Mouse (Mus musculus) monocyte, adult 5-6 weeks (primary cell): Measurements from ENCODE around the gene Cers5. TPM values are rescaled to one million over a fixed set of nuclear protein-coding genes. Genes with fewer than 3 reads are reported as not detected.
"Not testable (repeated sequence)": the region's sequence is repeated elsewhere in the genome, so short reads cannot be mapped to it uniquely, and the experiment has no call there.

ENCODE experiments used
- ATAC-seq: fragments of 153-309, 156-312 bp; replicated peaks from 2 replicates; pipeline ENCODE4 v1.8.0; 2017; ENCODE audit warnings: mild to moderate bottlenecking; ENCODE audit not compliant: low TSS enrichment, insufficient number of reproducible peaks, severe bottlenecking, poor library complexity, low FRiP score
- total RNA-seq: library from RNA; stranded (forward); fragments of 200-1000, 200-491, 200-594 nt; gene quantifications from 3 replicates; pipeline ENCODE4 v1.2.3, GENCODE M21; 2017

Gene Cers5
- total RNA-seq, 1 experiment from 2014 or later = 57.5 TPM

DNA sequence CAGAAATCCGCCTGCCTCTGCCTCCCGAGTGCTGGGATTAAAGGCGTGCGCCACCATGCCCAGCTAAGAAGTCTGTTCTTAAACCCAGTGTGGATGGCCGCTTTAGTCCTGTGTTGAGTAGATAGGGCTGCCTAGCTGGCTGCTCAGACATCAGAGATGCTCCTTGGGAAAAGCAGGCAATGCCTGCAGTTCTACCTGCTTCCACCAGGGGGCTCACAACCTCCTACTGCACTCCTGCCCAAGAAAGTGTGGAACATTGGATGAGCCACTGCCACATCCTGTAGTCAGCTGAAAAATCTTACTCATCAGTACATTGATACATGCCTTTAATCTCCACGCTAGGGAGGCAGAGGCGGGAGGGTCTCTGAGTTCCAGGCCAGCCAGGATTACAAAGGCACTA is 57.8 kb downstream of the Cers5 start:
- peak; percentile 62; the same call in 1 of the 2 replicates for ATAC-seq

- no peak for ATAC-seq
Observed at GRCm38 (mm10) chr15:99714206-99714605, 58.5 kb downstream of the Cers5 start.

DNA sequence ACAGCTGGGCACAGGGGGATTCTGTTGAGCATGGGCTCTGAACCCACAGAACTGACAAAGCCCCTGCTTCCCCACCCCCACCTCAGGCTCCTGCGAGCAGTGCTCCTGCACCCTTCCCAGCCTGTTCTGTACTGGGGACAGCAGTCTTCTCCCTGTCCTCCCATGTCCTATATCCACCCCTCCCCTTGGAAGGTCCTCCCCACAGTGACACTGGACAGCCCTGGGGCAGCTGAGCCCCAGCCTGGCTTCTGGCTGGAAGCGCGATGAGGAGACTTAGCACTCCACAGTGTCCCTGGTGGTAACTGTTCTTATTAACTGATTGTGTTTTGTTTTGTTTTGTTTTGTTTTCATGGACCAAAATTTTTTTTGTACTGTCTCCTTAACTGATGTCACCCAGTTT is 59.1 kb downstream of the Cers5 start:
- ATAC-seq = no peak

DNA sequence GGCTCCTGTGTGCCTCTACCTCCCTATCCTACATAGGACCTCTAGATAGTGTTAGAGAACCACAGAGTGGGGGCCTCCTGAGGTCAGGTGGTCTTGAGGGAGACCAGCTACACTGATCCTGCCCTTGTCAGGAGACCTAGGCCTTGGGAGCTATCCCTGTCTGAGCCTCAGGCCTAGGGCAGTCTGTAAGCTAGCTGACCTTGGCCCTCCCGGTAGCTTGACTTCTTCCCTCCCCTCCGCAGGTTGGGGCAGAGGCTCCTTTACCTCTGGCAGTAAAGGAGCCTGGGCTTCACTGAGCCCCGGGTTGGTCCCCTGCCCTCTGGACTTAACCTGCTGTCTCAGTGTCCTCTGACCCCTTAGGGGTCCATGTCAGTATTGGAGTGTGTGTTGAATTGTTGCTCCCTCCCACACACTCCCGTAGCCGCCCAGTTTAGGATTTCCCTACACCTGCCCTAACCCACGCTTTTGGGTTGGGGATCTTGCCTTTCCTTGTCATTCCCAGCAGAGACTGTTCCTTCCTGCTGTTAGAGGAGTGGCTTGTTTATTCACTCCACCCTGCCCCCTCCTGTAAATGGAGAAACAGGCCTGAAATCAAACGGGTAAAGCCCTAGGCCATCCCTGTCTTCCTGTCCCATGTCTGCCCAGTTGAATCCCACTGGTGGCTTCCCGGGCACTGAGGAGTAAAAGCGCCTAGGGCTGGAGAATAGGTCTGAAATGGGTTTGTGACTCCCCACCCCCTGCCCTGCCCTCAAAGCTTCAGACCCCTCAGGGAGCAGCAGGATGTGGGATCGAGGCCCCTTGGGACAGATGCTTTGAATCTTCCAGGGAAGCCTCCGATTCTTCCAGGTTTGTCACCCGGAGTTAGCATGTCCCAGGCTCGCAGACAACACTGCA is 59.8 kb downstream of the Cers5 start:
- no peak for ATAC-seq

- ATAC-seq = no peak
Observed at GRCm38 (mm10) chr15:99711491-99711890, 61.2 kb downstream of the Cers5 start.

DNA sequence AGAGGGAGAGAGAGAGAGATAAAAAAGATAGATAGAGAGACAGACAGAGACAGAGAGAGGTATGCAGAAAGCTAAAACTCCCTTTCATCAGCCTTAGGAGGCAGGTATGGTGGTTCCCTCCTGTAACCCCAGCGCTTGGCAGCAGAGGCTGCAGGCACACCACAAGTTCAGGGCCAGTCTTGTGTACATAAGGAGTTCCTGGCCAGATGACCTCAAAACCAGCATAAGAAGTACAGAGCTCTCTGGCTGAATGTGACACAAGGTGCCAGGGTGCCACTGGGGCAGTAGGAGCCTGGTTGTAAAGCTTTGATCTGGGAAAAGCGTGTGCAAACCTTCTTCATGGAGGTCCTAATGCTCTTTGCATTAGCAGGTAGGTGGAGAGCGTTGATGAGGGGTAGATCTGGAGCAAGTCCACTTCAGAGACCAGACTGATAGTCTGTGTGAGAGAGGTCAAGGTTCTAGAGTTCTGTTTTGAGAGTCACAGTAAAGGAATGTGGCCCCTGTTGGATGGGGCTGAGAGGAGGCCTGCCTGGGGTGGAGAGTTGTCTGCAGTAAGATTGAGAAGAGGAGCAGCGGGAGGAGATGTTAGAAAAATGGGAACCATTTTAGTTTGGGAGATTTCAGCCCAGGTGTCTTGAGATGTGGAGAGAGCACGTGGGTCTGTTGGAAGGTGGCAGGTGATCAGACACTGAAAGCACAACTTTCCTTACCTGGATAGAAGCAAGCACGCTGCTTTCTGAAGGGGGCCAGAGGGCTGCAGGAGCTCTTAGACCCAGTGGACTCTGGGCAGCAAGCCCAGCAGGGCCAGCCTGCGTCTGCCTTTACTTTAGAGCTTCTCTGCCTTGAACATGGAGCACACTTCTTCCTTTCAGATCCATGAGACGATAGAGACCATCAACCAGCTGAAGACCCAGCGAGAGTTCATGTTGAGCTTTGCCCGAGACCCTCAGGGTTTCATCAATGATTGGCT is 62.2 kb downstream of the Cers5 start:
- ATAC-seq = no peak

DNA sequence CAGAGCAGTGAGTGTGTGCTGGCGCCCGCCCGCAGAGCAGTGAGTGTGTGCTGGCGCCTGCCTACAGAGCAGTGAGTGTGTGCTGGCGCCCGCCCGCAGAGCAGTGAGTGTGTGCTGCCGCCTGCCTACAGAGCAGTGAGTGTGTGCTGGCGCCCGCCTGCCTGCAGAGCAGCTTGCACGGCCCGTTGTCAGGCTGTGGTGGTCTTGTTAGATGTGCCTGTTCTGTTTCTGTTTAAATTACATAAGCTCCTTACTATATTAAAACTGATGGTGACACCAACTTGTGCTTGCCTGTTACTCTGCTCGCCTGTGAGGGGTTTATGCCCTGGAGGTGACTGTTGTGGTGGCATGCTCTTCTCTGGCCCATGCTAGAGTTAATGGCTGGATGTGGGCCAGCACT is 64.5 kb downstream of the Cers5 start:
- ATAC-seq = no peak

GRCm38 (mm10) chr15:99705440-99706048 is 67.1 kb downstream of the Cers5 start, which contains the start of gene Gm17349:
Gene Gm17349, minus strand, starts transcription at chr15:99705490.
- ATAC-seq = no peak; the same call in 1 of the 2 replicates

- ATAC-seq = no peak
Observed at GRCm38 (mm10) chr15:99704881-99705280, 67.8 kb downstream of the Cers5 start.

- ATAC-seq = no peak
Observed at GRCm38 (mm10) chr15:99704041-99704681, 68.5 kb downstream of the Cers5 start.

DNA sequence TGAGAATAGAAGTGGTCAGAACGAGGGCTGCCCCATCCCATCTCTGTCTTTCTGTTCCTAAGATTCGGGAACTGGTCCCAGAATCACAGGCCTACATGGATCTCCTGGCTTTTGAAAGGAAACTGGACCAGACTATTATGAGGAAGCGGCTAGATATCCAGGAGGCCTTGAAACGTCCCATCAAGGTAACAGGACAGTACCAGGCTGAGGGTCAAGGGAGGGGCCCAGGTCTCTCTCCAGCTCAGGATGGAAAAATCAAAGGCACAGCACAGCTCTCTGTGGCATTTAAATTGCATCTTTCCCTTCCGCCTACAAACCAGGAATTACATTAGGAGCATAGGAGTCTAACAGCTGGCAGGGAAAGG is 69.0 kb downstream of the Cers5 start:
- no peak for ATAC-seq

- ATAC-seq = no peak
Observed at GRCm38 (mm10) chr15:99703104-99703503, 69.6 kb downstream of the Cers5 start.

DNA sequence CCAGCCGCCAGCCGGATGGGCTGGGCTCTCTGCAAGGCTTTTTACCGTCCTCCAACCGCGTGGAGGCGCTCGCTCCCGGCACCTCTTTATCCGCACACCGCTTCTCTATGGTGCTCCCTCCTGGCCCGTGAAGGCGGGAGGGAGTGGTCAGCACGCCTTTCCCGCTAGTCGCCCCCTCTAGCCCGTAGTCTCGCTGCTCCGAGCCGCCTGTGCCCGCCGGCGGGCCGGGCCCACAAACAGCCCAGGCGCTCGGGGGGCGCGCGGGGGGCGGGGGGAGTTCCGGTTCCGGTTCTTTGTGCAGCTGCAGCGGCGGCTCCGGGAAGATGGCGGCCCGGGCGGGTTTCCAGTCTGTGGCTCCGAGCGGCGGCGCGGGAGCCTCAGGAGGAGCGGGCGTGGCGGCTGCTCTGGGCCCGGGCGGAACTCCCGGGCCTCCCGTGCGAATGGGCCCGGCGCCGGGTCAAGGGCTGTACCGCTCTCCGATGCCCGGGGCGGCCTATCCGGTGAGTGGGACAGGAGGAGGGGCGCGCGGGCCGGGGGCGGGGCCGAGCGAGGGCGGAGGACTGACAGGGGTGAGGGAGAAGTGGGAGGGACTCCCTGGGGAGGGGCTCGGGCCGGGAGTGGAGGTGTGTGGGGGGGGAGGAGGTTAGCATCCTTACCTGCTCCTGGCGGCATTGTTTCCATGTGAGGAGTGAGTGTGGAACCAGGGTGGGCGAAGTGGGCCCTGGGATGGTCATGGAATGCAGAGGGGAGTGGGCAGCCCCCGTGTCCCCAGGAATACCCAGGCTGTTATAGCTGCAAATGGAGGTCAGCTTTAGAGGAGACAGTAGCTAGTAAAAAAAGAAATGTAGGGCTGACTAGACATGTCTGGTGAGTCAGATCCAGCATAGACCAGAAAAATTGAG is 70.4 kb downstream of the Cers5 start, which contains the start of gene Smarcd1:
Gene Smarcd1, plus strand, starts transcription at position 131 of the 902 bp plus-strand sequence.
- ATAC-seq = peak; percentile 82

DNA sequence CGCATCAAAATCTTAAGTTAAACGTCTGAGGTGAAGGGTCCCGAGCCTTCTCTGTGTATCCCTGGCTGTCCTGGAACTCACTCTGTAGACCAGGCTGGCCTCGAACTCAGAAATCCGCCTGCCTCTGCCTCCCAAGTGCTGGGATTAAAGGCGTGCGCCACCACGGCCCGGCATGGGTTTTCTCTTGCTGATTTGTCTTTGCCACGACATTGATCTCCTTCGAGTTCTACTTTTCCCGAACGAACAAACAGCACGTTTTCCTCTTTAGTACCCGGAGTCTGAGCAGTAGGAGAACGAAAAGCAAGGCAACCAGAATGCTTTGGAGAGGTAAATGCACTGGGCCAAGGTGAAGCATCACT is 71.1 kb downstream of the Cers5 start:
- not testable (repeated sequence) for ATAC-seq

DNA sequence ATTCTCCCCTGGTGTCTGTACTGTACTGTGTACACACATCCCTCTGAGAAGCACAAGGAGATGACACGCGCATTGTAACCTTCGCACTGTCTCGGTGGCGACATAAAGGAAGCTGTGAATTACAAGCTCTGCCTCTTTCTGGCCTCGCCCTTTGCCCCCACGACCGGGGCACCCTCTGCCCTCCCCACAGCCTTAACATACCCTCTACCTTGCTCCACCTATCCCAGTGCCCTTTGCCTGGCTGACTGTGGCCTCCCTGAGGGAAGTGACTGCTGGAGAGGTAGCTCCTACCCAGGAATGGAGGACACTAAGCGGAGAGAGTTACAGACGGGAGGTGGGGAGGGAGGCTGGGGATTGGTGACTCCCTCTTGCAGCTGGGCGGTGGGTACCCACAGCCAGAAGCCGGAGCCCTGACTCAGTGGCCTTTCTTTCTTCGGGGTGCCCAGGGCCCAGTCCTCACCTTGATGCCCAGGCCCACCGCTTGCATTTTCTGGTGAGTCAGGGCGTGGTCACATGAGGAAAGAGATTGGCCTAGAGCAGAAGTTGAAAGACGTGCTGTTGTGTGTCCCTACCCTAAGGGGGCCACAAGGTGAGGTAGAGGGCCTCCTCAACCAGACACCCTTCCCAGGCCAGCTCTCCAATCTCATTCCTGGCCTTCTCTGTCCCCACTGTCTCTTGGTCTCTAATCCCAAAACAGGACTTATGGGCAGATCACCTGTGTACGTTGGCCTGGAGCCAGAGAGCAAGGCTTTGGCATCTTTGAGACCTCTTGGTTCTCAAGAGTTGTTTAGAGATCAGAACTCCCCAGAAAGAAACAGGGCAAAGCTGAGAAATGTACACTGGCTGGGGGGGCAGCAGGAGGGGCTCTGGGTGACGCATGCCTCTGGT is 72.2 kb downstream of the Cers5 start:
- ATAC-seq = no peak

GRCm38 (mm10) chr15:99699715-99700114 is 73.0 kb downstream of the Cers5 start:
- no peak for ATAC-seq
